9 mouse cellular contexts compared by ENCODE assay signal in the genomic region with DNA sequence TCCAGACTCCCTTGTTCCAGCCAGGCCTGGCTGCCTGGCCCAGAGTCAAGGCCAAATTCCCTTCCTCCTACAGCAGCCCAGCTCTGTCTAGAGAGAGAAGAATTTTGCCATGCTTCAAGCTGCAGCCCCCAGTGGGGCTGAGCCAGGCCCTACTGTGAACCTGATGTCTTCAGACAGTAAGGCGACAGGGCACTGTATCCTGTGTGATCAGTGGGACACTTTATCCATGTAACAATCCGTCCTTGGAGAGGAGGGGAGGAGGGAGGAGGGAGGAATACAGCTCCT. TPM values are rescaled to one million over a fixed set of nuclear protein-coding genes. Genes with fewer than 3 reads are reported as not detected.
A peak's percentile ranks its signal among the peaks of the same experiment; 100 is the strongest.
DNase-seq lines count a peak whose midpoint lies in the region; ATAC-seq and TF ChIP-seq lines count a peak whose summit lies in the region.
"Had no signal": no experiment of that assay in that cellular context is flagged by ENCODE, and none has a peak within 500 bp of the region (broad histone marks: within the 10 kb centered on the region; RNA-seq: fewer than 3 reads in every experiment).

No protein-coding gene starts in this region.

- peak in 1 of 2 experiments; percentile 22 for DNase-seq in left cerebral cortex, adult 2 months (ENCODE audit: extremely low spot score in 1 of 2, low spot score in 2 of 2)
- DNase-seq in left cerebral cortex, adult 8-10 months (ENCODE audit: low spot score in 2 of 2), result no peak
- DNase-seq in cerebellum, adult 9-11 months, result peak; percentile 77
- peak; percentile 12 for DNase-seq in limb, embryonic 14.5 days (ENCODE audit: low spot score)
- DNase-seq in adipocyte (ENCODE audit: low spot score), result no peak
- DNase-seq in frontal cortex, adult 2 months (ENCODE audit: extremely low spot score in 1 of 2, low spot score in 1 of 2), result no peak
- DNase-seq in left cerebral cortex, postnatal 10 days (ENCODE audit: extremely low spot score in 1 of 2, low spot score in 2 of 2), result no peak

- no peaks in the 10 kb centered on the region for H3K36me3 ChIP-seq in heart, embryonic 12.5 days
- no peaks in the 10 kb centered on the region for H3K36me3 ChIP-seq in limb, embryonic 14.5 days (ENCODE audit: control insufficient read depth, insufficient read depth, low read length)

- ATAC-seq in heart, embryonic 12.5 days (ENCODE audit: insufficient number of reproducible peaks, low FRiP score), result no peak
- ATAC-seq in limb, embryonic 14.5 days (ENCODE audit: low FRiP score, low read depth), result no peak

- H3K9ac ChIP-seq in heart, embryonic 12.5 days, result peak overlapping the region; percentile 6; the same call in 1 of the 2 replicates
- H3K9ac ChIP-seq in limb, embryonic 14.5 days (ENCODE audit: low read depth, low read length, severe bottlenecking), result 0 out of 2 replicates have a peak overlapping the region, but pooled peaks have one; percentile 55

- no peak for TF ChIP-seq POLR2A in limb, embryonic 14.5 days (IDR thresholded peaks at IDR 0.05; ENCODE audit: borderline replicate concordance, extremely low read depth, insufficient read depth, insufficient read length)

- H3K4me3 ChIP-seq in left cerebral cortex, adult 2 months, result peak overlapping the region; percentile 55
- H3K4me3 ChIP-seq in heart, embryonic 12.5 days, result no peak overlapping the region
- H3K4me3 ChIP-seq in limb, embryonic 14.5 days (replicated peaks; ENCODE audit: low read length), result peak overlapping the region; percentile 3; the same call in 1 of the 2 replicates
- H3K4me3 ChIP-seq: erythroblast, embryonic 14.5 days had no signal

- WGBS in heart, embryonic 12.5 days, result 39% methylated on average over 2 of the region's 2 CpGs
- WGBS in limb, embryonic 14.5 days, result 28% methylated on average over 2 of the region's 2 CpGs

- peaks cover 65% of the 10 kb centered on the region for H3K4me1 ChIP-seq in heart, embryonic 12.5 days (replicated peaks)
- H3K4me1 ChIP-seq in limb, embryonic 14.5 days (ENCODE audit: control insufficient read depth, insufficient read depth, low read length), result peaks cover 33% of the 10 kb centered on the region

- H3K4me2 ChIP-seq in heart, embryonic 12.5 days, result peak overlapping the region; percentile 57
- H3K4me2 ChIP-seq in limb, embryonic 14.5 days (replicated peaks; ENCODE audit: low read depth, low read length, severe bottlenecking), result peak overlapping the region; percentile 51

- no peaks in the 10 kb centered on the region for H3K27me3 ChIP-seq in heart, embryonic 12.5 days (replicated peaks)
- no peaks in the 10 kb centered on the region for H3K27me3 ChIP-seq in limb, embryonic 14.5 days (ENCODE audit: control insufficient read depth, insufficient read depth, low read length)

- no peaks in the 10 kb centered on the region for H3K9me3 ChIP-seq in heart, embryonic 12.5 days (replicated peaks)
- no peaks in the 10 kb centered on the region for H3K9me3 ChIP-seq in limb, embryonic 14.5 days (ENCODE audit: control insufficient read depth, low read length)

- intact Hi-C loops in left cerebral cortex, adult 2 months (cut with DNase I), result loop anchor here (2.0 to 5.0 kb wide), 5 partner anchors 51 to 209 kb away; no protein-coding TSS in a partner anchor
- intact Hi-C loops in left cerebral cortex, postnatal 10 days (cut with DNase I), result no loop called here

- peak overlapping the region; percentile 94 for H3K27ac ChIP-seq in left cerebral cortex, adult 2 months
- H3K27ac ChIP-seq in heart, embryonic 12.5 days (ENCODE audit: poor library complexity, severe bottlenecking), result peak overlapping the region; percentile 66
- peak overlapping the region; percentile 84 for H3K27ac ChIP-seq in limb, embryonic 14.5 days (replicated peaks; ENCODE audit: low read depth, low read length)

- TF ChIP-seq CTCF in left cerebral cortex, adult 2 months (IDR thresholded peaks at IDR 0.05), result no peak

RNA-seq across cellular contexts. Expression of gene Dab2ip, which starts 1.4 kb away (rescaled TPM):
- 100 to 1,000 TPM; 144 to 152 TPM for total RNA-seq in left cerebral cortex, adult 2 months (2021)
- 100 to 1,000 TPM; 108 to 124 (median 115) TPM for total RNA-seq in left cerebral cortex, adult 8-10 months (2022)
- polyA plus RNA-seq in heart, embryonic 12.5 days (2016; fragmentation: Nextera tagmentation; extraction: Ambion mirVana), result 55.6 and 62.5 TPM in 2 replicates
- polyA plus RNA-seq in limb, embryonic 14.5 days (2012; rRNA removed), result 69.8 and 89.3 TPM in 2 replicates
- 62.2 and 69.8 TPM in 2 replicates for polyA plus RNA-seq in limb, embryonic 14.5 days (2014; fragmentation: Nextera tagmentation; extraction: Ambion mirVana)
- polyA plus RNA-seq in frontal cortex, adult 2 months (2012; rRNA removed), result 73.9 and 77.2 TPM in 2 replicates
- total RNA-seq in left cerebral cortex, postnatal 10 days (2021), result 100 to 1,000 TPM; 125 to 138 TPM

Comparison
In these comparisons a context has a peak if more than half of its experiments do, and no peak if none do; other contexts are left out.
1. DNase-seq: peak in cerebellum, adult 9-11 months (single experiment) and limb, embryonic 14.5 days (single experiment); none in left cerebral cortex, adult 8-10 months (0 of 2), adipocyte (single experiment), frontal cortex, adult 2 months (0 of 2) and left cerebral cortex, postnatal 10 days (0 of 2).
2. Peak in every context shown above with its lines, with median percentiles within 50 percentile points of each other: H3K27ac ChIP-seq.